Mouse (Mus musculus) midbrain, embryonic 10.5 days (tissue): ENCODE results near the gene Fkbp10. TPM values are rescaled to one million over a fixed set of nuclear protein-coding genes. Genes with fewer than 3 reads are reported as not detected.

Experiments
- DNase-seq: peaks from one replicate; pipeline ENCODE4 v3.0.0-alpha.2; 2017; ENCODE audit warnings: low spot score
- H3K27ac ChIP-seq: fragments of 300-500 bp; sonication (generic); replicated peaks from 2 replicates; pipeline ENCODE4 v1.5.1; 2016; ENCODE audit warnings: mild to moderate bottlenecking
- H3K27me3 ChIP-seq: fragments of 300-500 bp; sonication (generic); 2 replicates; pipeline ENCODE4 v1.6.1; 2016; ENCODE audit warnings: low read depth, mild to moderate bottlenecking; ENCODE audit not compliant: poor library complexity, severe bottlenecking
- H3K36me3 ChIP-seq: fragments of 300-500 bp; sonication (generic); 2 replicates; pipeline ENCODE4 v1.6.1; 2016; ENCODE audit warnings: mild to moderate bottlenecking, moderate library complexity
- H3K4me1 ChIP-seq: fragments of 300-500 bp; sonication (generic); 2 replicates; pipeline ENCODE4 v1.6.1; 2016
- H3K4me3 ChIP-seq: fragments of 300-500 bp; sonication (generic); 2 replicates; pipeline ENCODE4 v1.5.1; 2016; ENCODE audit warnings: mild to moderate bottlenecking, moderate library complexity
- H3K9me3 ChIP-seq: fragments of 300-500 bp; sonication (generic); replicated peaks from 2 replicates; pipeline ENCODE4 v1.6.1; 2016; ENCODE audit warnings: mild to moderate bottlenecking
- WGBS: fragments of 180-500 bp; shearing (Covaris S2); methylation state at CpG from one replicate; pipeline ENCODE4 v1.1.7; 2016; 5-methylcytosine and 5-hydroxymethylcytosine counted together
- polyA plus RNA-seq: library from polyadenylated mRNA; unstranded; fragments of >200 nt; fragmentation: Nextera tagmentation; extraction: Ambion mirVana; gene quantifications from 2 replicates; pipeline ENCODE4 v1.2.1, GENCODE M21; 2016

Fkbp10 gene
- polyA plus RNA-seq, 1 experiment from 2014 or later, result 44.6 TPM

- 48% methylated on average over 5 of the region's 5 CpGs for WGBS
- no peaks in the 10 kb centered on the region for H3K27me3 ChIP-seq
- H3K9me3 ChIP-seq, result no peaks in the 10 kb centered on the region
- peaks cover 14% of the 10 kb centered on the region for H3K36me3 ChIP-seq
- no peak overlapping the region for H3K4me3 ChIP-seq
- H3K27ac ChIP-seq, result no peak overlapping the region
- H3K4me1 ChIP-seq, result peaks cover 37% of the 10 kb centered on the region
- no peak for DNase-seq
These were observed 28.9 kb upstream of the Fkbp10 start for GRCm38 (mm10) chr11:100386586-100386985.

DNA sequence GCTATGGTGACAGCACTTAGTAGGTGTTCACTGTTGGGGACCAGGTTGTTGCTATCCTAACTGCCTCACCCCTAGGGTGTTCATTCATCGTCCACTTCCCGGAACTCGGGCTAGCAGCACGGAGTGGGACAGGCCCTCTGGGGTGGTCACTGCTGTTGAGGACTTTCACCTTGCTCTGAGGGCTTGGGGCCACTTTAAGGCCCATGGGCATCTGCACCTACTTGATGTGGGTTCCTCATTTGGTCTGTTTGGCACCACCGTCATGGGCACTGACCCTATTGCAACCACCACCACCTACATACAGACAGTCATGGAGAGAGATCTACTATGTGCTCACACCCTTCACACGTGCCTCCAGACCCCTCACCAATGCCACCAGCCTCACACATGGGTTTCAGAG, 28.4 kb upstream of the Fkbp10 start:
- H3K4me1 ChIP-seq, result peaks cover 42% of the 10 kb centered on the region

GRCm38 (mm10) chr11:100387589-100388375, 27.7 kb upstream of the Fkbp10 start:
- peaks cover 7% of the 10 kb centered on the region for H3K36me3 ChIP-seq
- 69% methylated on average over 14 of the region's 14 CpGs for WGBS
- H3K27me3 ChIP-seq, result no peaks in the 10 kb centered on the region
- no peak for DNase-seq
- no peak overlapping the region; the same call in 1 of the 2 replicates for H3K27ac ChIP-seq
- no peaks in the 10 kb centered on the region for H3K9me3 ChIP-seq
- H3K4me1 ChIP-seq, result peaks cover 46% of the 10 kb centered on the region
- no peak overlapping the region for H3K4me3 ChIP-seq

More for the DNA sequence above, 28.4 kb upstream of the Fkbp10 start:
- Histone ChIP-seq H3K27ac (no peak overlapping the region), H3K4me3 (no peak overlapping the region), H3K36me3 (peaks cover 12% of the 10 kb centered on the region), H3K27me3 (no peaks in the 10 kb centered on the region), H3K9me3 (no peaks in the 10 kb centered on the region)
- 86% methylated on average over 6 of the region's 6 CpGs for WGBS
- DNase-seq, result no peak

- 91% methylated on average over 6 of the region's 6 CpGs for WGBS
- H3K27me3 ChIP-seq, result peaks cover 4% of the 10 kb centered on the region
- 0 out of 2 replicates have a peak overlapping the region, but pooled peaks have one; percentile 4 for H3K27ac ChIP-seq
- DNase-seq, result no peak
- H3K36me3 ChIP-seq, result no peaks in the 10 kb centered on the region
- H3K9me3 ChIP-seq, result no peaks in the 10 kb centered on the region
- peaks cover 46% of the 10 kb centered on the region for H3K4me1 ChIP-seq
- H3K4me3 ChIP-seq, result no peak overlapping the region
These were observed 26.9 kb upstream of the Fkbp10 start for GRCm38 (mm10) chr11:100388588-100388987.

- peak overlapping the region; percentile 38; the same call in 1 of the 2 replicates for H3K27ac ChIP-seq
- no peak for DNase-seq
- no peaks in the 10 kb centered on the region for H3K36me3 ChIP-seq
- H3K4me1 ChIP-seq, result peaks cover 46% of the 10 kb centered on the region
- 51% methylated on average over 8 of the region's 8 CpGs for WGBS
- H3K4me3 ChIP-seq, result no peak overlapping the region
- H3K27me3 ChIP-seq, result peaks cover 18% of the 10 kb centered on the region
- H3K9me3 ChIP-seq, result no peaks in the 10 kb centered on the region
These were observed 25.5 kb upstream of the Fkbp10 start for GRCm38 (mm10) chr11:100389931-100390445.

DNA sequence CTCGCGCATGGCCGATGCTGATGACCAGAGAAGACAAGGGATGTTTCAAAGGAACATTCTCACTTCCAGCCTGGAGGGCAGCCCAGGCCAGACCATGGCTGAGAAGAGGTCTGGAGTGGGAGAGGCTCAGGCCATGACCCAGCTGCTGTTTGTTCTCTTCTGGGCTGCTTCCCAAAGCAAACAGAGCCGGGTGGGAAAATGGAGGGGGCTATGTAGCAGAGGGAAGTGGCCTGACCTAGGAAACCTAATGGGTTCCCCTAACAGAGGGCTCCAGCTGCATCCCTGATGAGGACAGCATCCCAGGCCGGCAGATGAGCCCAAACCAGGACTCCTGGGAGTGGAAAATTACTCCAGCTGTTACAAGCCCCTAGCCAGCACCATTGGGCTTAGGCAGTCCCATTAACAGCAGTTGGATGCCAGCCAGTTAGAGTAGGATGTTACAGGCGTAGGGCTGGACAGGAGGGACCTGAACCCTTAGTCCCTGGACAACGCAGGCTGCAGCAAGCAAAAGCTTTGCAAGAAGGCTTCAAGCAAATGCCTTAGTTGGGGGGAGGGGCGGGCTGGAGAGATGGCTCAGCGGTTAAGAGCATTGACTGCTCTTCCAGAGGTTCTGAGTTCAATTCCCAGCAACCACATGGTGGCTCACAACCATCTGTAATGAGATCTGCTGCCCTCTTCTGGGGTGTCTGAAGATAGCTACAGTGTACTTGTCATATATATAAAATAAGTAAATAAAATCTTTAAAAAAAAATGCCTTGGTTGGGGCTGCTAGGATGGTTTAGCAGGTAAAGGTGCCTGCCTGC, 24.2 kb upstream of the Fkbp10 start:
- WGBS, result 75% methylated on average over 9 of the region's 9 CpGs
- Histone ChIP-seq H3K27me3 (peaks cover 31% of the 10 kb centered on the region), H3K4me1 (peaks cover 59% of the 10 kb centered on the region), H3K4me3 (no peak overlapping the region), H3K9me3 (no peaks in the 10 kb centered on the region), H3K36me3 (no peaks in the 10 kb centered on the region), H3K27ac (peak overlapping the region; percentile 38; the same call in 1 of the 2 replicates)
- DNase-seq, result peak; percentile 20

DNA sequence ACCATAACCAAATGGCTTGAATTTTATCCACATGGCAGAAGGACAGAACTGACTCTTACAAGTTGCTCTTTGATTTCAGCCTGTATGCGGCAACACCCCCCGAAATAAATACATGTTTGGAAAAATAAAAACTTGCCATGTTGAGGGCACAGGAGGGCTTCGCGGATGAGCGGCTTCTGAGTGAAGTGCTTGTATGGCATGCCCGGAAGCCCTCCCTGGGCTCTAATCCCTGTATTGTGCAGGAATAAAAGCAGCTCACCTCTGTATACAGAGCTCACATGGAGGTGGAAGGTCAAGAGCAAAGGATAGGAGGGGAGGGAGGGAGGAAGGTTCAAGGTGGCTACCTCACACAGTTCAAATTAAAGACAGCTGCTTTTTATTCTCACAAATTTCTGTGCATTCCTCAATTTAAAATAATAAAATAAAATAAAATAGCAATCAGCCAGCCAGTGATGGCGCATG, 23.6 kb upstream of the Fkbp10 start:
- no peak for DNase-seq
- 78% methylated on average over 7 of the region's 7 CpGs for WGBS
- Histone ChIP-seq H3K9me3 (no peaks in the 10 kb centered on the region), H3K4me1 (peaks cover 65% of the 10 kb centered on the region), H3K27ac (no peak overlapping the region), H3K4me3 (no peak overlapping the region), H3K36me3 (no peaks in the 10 kb centered on the region), H3K27me3 (peaks cover 38% of the 10 kb centered on the region)

DNA sequence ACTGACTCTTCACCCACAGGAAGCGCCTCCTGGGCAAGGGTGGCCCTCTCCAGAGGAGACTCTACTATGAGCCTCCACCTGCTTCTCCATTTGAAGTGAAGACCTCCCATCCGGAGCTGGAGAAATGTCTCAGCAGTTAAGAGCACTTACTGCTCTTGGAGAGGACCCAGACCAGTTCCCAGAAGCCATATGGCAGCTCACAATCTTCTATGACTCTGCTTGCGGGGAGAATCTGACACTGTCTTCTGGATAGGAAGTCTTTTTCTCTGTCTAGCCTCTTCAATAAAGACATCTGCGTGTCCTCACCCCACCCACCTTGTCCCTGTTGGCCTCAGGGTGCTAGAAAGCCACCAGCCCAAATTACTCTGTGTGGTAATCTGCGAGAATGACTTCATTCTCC, 22.5 kb upstream of the Fkbp10 start:
- no peak overlapping the region for H3K27ac ChIP-seq
- no peak overlapping the region for H3K4me3 ChIP-seq
- 87% methylated on average over 5 of the region's 5 CpGs for WGBS
- H3K4me1 ChIP-seq, result peaks cover 67% of the 10 kb centered on the region
- no peaks in the 10 kb centered on the region for H3K36me3 ChIP-seq
- DNase-seq, result no peak
- peaks cover 44% of the 10 kb centered on the region for H3K27me3 ChIP-seq
- H3K9me3 ChIP-seq, result no peaks in the 10 kb centered on the region

DNA sequence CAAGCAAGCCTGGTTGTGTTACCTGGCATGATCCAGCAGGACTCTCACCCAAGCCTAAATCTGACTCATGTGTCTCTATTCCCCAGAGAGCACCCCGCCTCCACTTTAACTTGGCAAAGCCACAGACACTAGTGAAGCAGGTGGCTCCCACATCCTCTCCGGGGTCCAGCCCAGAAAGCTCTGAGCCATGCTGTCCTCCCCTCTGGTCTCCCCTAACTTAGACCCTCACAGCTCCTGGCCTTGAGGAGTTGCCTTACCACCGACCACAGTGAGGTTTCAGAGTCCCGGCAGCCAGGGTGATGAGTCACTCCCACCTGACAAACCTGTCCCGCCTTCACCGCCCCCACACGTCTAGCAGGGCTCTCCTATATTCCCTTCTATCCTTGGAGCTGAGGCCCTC, 21.8 kb upstream of the Fkbp10 start:
- no peak for DNase-seq
- WGBS, result 81% methylated on average over 7 of the region's 7 CpGs
- Histone ChIP-seq H3K9me3 (no peaks in the 10 kb centered on the region), H3K4me3 (no peak overlapping the region), H3K27ac (no peak overlapping the region), H3K27me3 (peaks cover 44% of the 10 kb centered on the region), H3K4me1 (peaks cover 61% of the 10 kb centered on the region), H3K36me3 (no peaks in the 10 kb centered on the region)

DNA sequence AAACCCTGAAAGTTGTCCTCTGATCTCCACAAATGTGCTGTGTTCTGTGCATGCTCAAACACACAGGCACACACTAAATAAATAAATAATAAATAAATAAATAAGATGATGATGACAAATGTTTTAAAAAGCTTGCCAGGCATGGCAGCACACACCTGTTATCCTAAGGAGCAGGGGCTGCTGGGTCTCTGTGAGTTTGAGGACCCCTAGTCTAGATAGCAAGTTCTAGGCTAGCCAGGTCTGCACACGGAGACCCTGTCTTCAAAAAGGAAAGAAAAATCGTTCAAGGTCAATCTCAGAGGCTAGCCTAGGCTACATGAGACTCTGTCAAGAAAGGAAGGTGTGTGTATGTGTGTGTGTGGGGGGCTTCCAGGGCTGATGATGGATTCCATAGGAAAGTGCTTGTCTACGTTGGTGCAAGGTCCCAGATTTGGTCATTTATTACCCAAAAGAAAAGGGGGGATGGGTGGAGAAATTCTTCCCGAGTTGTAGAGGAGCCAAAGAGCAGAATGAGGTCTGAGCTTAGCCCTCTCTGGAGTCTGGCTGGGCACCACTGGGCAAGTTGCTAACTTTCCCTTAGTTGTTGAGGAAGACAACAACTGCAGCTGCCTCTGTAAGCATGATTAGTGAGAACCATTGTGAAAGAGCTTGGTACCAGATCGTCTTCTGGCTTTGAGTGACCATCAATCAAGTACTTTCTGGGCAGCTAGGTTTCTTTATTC, 21.0 kb upstream of the Fkbp10 start:
- Histone ChIP-seq H3K27ac (no peak overlapping the region), H3K4me1 (peaks cover 59% of the 10 kb centered on the region), H3K9me3 (no peaks in the 10 kb centered on the region), H3K36me3 (no peaks in the 10 kb centered on the region), H3K27me3 (peaks cover 44% of the 10 kb centered on the region), H3K4me3 (no peak overlapping the region)
- no peak for DNase-seq
- WGBS, result 82% methylated on average over 5 of the region's 5 CpGs

DNA sequence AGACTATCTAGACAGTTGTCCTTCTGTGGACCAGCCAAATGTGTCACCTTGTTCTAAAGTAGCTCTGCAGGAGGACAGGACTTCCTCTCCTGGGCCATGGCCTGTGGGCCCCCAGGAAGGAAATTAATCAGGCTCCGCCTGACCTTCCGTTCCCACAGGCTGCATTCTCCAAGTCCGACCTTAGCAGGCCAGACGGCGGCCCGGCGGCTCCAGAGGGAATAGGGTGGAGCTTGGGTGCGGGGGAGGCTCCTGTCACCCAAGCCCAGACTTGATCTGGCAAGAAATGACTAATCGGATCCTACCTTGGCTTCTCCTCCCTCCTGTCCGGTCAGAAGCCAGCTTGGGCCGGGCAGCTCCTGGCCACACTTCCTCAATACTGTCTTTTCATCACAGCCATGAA, 20.3 kb upstream of the Fkbp10 start:
- H3K27ac ChIP-seq, result no peak overlapping the region
- peaks cover 47% of the 10 kb centered on the region for H3K27me3 ChIP-seq
- no peak for DNase-seq
- 46% methylated on average over 11 of the region's 11 CpGs for WGBS
- no peaks in the 10 kb centered on the region for H3K36me3 ChIP-seq
- H3K9me3 ChIP-seq, result no peaks in the 10 kb centered on the region
- peaks cover 52% of the 10 kb centered on the region for H3K4me1 ChIP-seq
- 0 out of 2 replicates have a peak overlapping the region, but pooled peaks have one; percentile 61 for H3K4me3 ChIP-seq
